Comparison of ENCODE assay signal across 8 mouse cellular contexts in genomic region chr4:129701503-129702377, GRCm38 (mm10). TPM values are rescaled to one million over a fixed set of nuclear protein-coding genes. Genes with fewer than 3 reads are reported as not detected.
DNase-seq lines count a peak whose midpoint lies in the region; ATAC-seq and TF ChIP-seq lines count a peak whose summit lies in the region.

No protein-coding gene starts in this region.

- H3K9me3 ChIP-seq in heart, embryonic 13.5 days, result no peaks in the 10 kb centered on the region
- H3K9me3 ChIP-seq in kidney, postnatal 0 days (replicated peaks; ENCODE audit: low read length), result no peaks in the 10 kb centered on the region
- no peaks in the 10 kb centered on the region for H3K9me3 ChIP-seq in liver, embryonic 11.5 days (ENCODE audit: control insufficient read depth, low read length)

- H3K4me2 ChIP-seq in heart, embryonic 13.5 days, result peak overlapping the region; percentile 40
- H3K4me2 ChIP-seq in kidney, postnatal 0 days (ENCODE audit: low read length), result peak overlapping the region; percentile 28
- H3K4me2 ChIP-seq in liver, embryonic 11.5 days, result peak overlapping the region; percentile 47

- DNase-seq in CD8-positive naive resting alpha-beta T cell, adult 2 months (ENCODE audit: low read depth in 2 of 2, low spot score in 2 of 2), result peak; percentile 79 to 90
- peak; percentile 77 for DNase-seq in c-Kit-negative CD71-positive TER-119-positive erythroid progenitor cells, embryonic 14.5 days (ENCODE audit: low read depth, low spot score)
- DNase-seq in fat pad, adult 2 months (ENCODE audit: extremely low read depth, low read depth, low spot score), result peak; percentile 42
- DNase-seq in kidney, postnatal 0 days (ENCODE audit: low spot score), result peak; percentile 95
- peak; percentile 71 for DNase-seq in liver, embryonic 11.5 days (ENCODE audit: low spot score)
- DNase-seq in naive thymus-derived CD4-positive, alpha-beta T cell, adult 2 months (ENCODE audit: low read depth), result peak; percentile 93
- peak; percentile 93 for DNase-seq in splenic B cell, adult 2 months (ENCODE audit: low read depth, low spot score)

- H3K9ac ChIP-seq in heart, embryonic 13.5 days, result peak overlapping the region; percentile 56
- no peak overlapping the region for H3K9ac ChIP-seq in kidney, postnatal 0 days (ENCODE audit: low read depth, low read length)
- no peak overlapping the region for H3K9ac ChIP-seq in liver, embryonic 11.5 days (ENCODE audit: low read depth, low read length)

- no peaks in the 10 kb centered on the region for H3K27me3 ChIP-seq in heart, embryonic 13.5 days (replicated peaks)
- no peaks in the 10 kb centered on the region for H3K27me3 ChIP-seq in kidney, postnatal 0 days (ENCODE audit: insufficient read depth, low read length)
- H3K27me3 ChIP-seq in liver, embryonic 11.5 days (replicated peaks; ENCODE audit: control insufficient read depth, insufficient read depth, low read length), result no peaks in the 10 kb centered on the region
- no peaks in the 10 kb centered on the region for H3K27me3 ChIP-seq in splenic B cell, adult 2 months (ENCODE audit: control insufficient read depth, insufficient read depth, low read length, poor library complexity, severe bottlenecking)

- no peak for ATAC-seq in heart, embryonic 13.5 days (ENCODE audit: extremely low read depth, insufficient number of reproducible peaks, low FRiP score, low TSS enrichment)
- ATAC-seq in kidney, postnatal 0 days (replicated peaks; ENCODE audit: low FRiP score, low read depth), result peak; percentile 19
- ATAC-seq in liver, embryonic 11.5 days (replicated peaks; ENCODE audit: low FRiP score), result peak; percentile 52

- H3K36me3 ChIP-seq in heart, embryonic 13.5 days, result peaks cover 50% of the 10 kb centered on the region
- peaks cover 13% of the 10 kb centered on the region; the same call in 1 of the 2 replicates for H3K36me3 ChIP-seq in kidney, postnatal 0 days (ENCODE audit: insufficient read depth, low read length)
- peaks cover 21% of the 10 kb centered on the region for H3K36me3 ChIP-seq in liver, embryonic 11.5 days (ENCODE audit: control insufficient read depth, insufficient read depth, low read length)
- H3K36me3 ChIP-seq in splenic B cell, adult 2 months (ENCODE audit: control insufficient read depth, insufficient read depth, low read length, poor library complexity, severe bottlenecking), result peaks cover 2% of the 10 kb centered on the region; the same call in 1 of the 2 replicates

- peaks cover 49% of the 10 kb centered on the region for H3K4me1 ChIP-seq in heart, embryonic 13.5 days
- H3K4me1 ChIP-seq in kidney, postnatal 0 days (replicated peaks; ENCODE audit: insufficient read depth, low read length), result no peaks in the 10 kb centered on the region; the same call in 1 of the 2 replicates
- peaks cover 8% of the 10 kb centered on the region for H3K4me1 ChIP-seq in liver, embryonic 11.5 days (replicated peaks; ENCODE audit: control insufficient read depth, insufficient read depth, low read length)

- H3K4me3 ChIP-seq in heart, embryonic 13.5 days, result no peak overlapping the region
- no peak overlapping the region for H3K4me3 ChIP-seq in kidney, postnatal 0 days (replicated peaks; ENCODE audit: low read depth, low read length)
- no peak overlapping the region for H3K4me3 ChIP-seq in liver, embryonic 11.5 days (ENCODE audit: low read depth, low read length)

- TF ChIP-seq CTCF in kidney, postnatal 0 days (IDR thresholded peaks at IDR 0.05; ENCODE audit: low read depth), result peak; percentile 97

- H3K27ac ChIP-seq in heart, embryonic 13.5 days (replicated peaks), result peak overlapping the region; percentile 80
- no peak overlapping the region; the same call in 1 of the 2 replicates for H3K27ac ChIP-seq in kidney, postnatal 0 days
- no peak overlapping the region for H3K27ac ChIP-seq in liver, embryonic 11.5 days (ENCODE audit: low read depth, low read length)

- 46% methylated on average over 17 of the region's 17 CpGs for WGBS in heart, embryonic 13.5 days
- 33% methylated on average over 17 of the region's 17 CpGs for WGBS in kidney, postnatal 0 days
- 53% methylated on average over 17 of the region's 17 CpGs for WGBS in liver, embryonic 11.5 days

RNA-seq across cellular contexts. Expression of gene Tmem39b, which starts 5.1 kb away (rescaled TPM):
- 6.7 and 6.9 TPM in 2 replicates for polyA plus RNA-seq in heart, embryonic 13.5 days (2015; fragmentation: Nextera tagmentation; extraction: Ambion mirVana)
- polyA plus RNA-seq in kidney, postnatal 0 days (2015; fragmentation: Nextera tagmentation; extraction: Ambion mirVana), result 12.4 and 12.9 TPM in 2 replicates
- 24.1 and 24.7 TPM in 2 replicates for polyA plus RNA-seq in liver, embryonic 11.5 days (2014; fragmentation: Nextera tagmentation; extraction: Ambion mirVana)

RNA-seq across cellular contexts. Expression of gene Kpna6, which starts 29.2 kb away (rescaled TPM):
- 13.3 TPM in 2 replicates for polyA plus RNA-seq in heart, embryonic 13.5 days (2015; fragmentation: Nextera tagmentation; extraction: Ambion mirVana)
- polyA plus RNA-seq in kidney, postnatal 0 days (2015; fragmentation: Nextera tagmentation; extraction: Ambion mirVana), result 11.7 and 12.7 TPM in 2 replicates
- 11.7 and 12.6 TPM in 2 replicates for polyA plus RNA-seq in liver, embryonic 11.5 days (2014; fragmentation: Nextera tagmentation; extraction: Ambion mirVana)

RNA-seq across cellular contexts. Expression of gene Khdrbs1, which starts 40.4 kb away (rescaled TPM):
- polyA plus RNA-seq in heart, embryonic 13.5 days (2015; fragmentation: Nextera tagmentation; extraction: Ambion mirVana), result 75.6 and 77.5 TPM in 2 replicates
- polyA plus RNA-seq in kidney, postnatal 0 days (2015; fragmentation: Nextera tagmentation; extraction: Ambion mirVana), result 86.4 and 90.6 TPM in 2 replicates
- 78.4 and 83.3 TPM in 2 replicates for polyA plus RNA-seq in liver, embryonic 11.5 days (2014; fragmentation: Nextera tagmentation; extraction: Ambion mirVana)

Comparison
In these comparisons a context has a peak if more than half of its experiments do, and no peak if none do; other contexts are left out.
1. DNase-seq: peak in every context shown above with its lines; median percentile 95 in kidney, postnatal 0 days; 93 in naive thymus-derived CD4-positive, alpha-beta T cell, adult 2 months; 93 in splenic B cell, adult 2 months; 84 in CD8-positive naive resting alpha-beta T cell, adult 2 months; 77 in c-Kit-negative CD71-positive TER-119-positive erythroid progenitor cells, embryonic 14.5 days; 71 in liver, embryonic 11.5 days; 42 in fat pad, adult 2 months.